Mouse (Mus musculus) layer of hippocampus, adult 9-11 months (tissue): ENCODE results near the gene Mrpl24.
A peak's percentile ranks its signal among the peaks of the same experiment; 100 is the strongest.

ENCODE experiments used
- DNase-seq: peaks from one replicate; pipeline ENCODE4 v3.0.0; 2022

Mrpl24 gene

GRCm38 (mm10) chr3:87947811-87948199 is 28.5 kb downstream of the Mrpl24 start:
- DNase-seq = no peak

GRCm38 (mm10) chr3:87948378-87949265 is 29.3 kb downstream of the Mrpl24 start, which contains the start of gene Crabp2:
TSS of gene Crabp2 (plus strand) at chr3:87948666.
- DNase-seq = no peak

- no peak for DNase-seq
Observed at GRCm38 (mm10) chr3:87949266-87949954, 30.1 kb downstream of the Mrpl24 start.

- DNase-seq = no peak
Observed at GRCm38 (mm10) chr3:87949955-87950515, 30.7 kb downstream of the Mrpl24 start.

- no peak for DNase-seq
Observed at GRCm38 (mm10) chr3:87951946-87952345, 32.6 kb downstream of the Mrpl24 start.

- no peak for DNase-seq
Observed at GRCm38 (mm10) chr3:87952440-87952839, 33.1 kb downstream of the Mrpl24 start.

- DNase-seq = no peak
Observed at GRCm38 (mm10) chr3:87958056-87958455, 38.8 kb downstream of the Mrpl24 start.

GRCm38 (mm10) chr3:87958476-87958875 is 39.2 kb downstream of the Mrpl24 start:
- DNase-seq = no peak

GRCm38 (mm10) chr3:87958967-87959366 is 39.7 kb downstream of the Mrpl24 start:
- no peak for DNase-seq

GRCm38 (mm10) chr3:87959371-87959770 is 40.1 kb downstream of the Mrpl24 start:
- no peak for DNase-seq

GRCm38 (mm10) chr3:87960191-87960585 is 40.9 kb downstream of the Mrpl24 start:
- no peak for DNase-seq

GRCm38 (mm10) chr3:87960586-87961191 is 41.4 kb downstream of the Mrpl24 start:
- DNase-seq = peak; percentile 85

- DNase-seq = no peak
Observed at GRCm38 (mm10) chr3:87970184-87970938, 51.1 kb downstream of the Mrpl24 start.

GRCm38 (mm10) chr3:87970939-87971488 is 51.7 kb downstream of the Mrpl24 start, which contains the start of gene Nes:
TSS of gene Nes (plus strand) at chr3:87971078.
- no peak for DNase-seq

- DNase-seq = no peak
Observed at GRCm38 (mm10) chr3:87971489-87972202, 52.3 kb downstream of the Mrpl24 start.

GRCm38 (mm10) chr3:87972203-87972664 is 52.9 kb downstream of the Mrpl24 start:
- no peak for DNase-seq

- no peak for DNase-seq
Observed at GRCm38 (mm10) chr3:87972776-87973175, 53.5 kb downstream of the Mrpl24 start.
